16 mouse cellular contexts compared by ENCODE assay signal in genomic region chr3:109809065-109809464, GRCm38 (mm10).
"Had no signal": no experiment of that assay in that cellular context is flagged by ENCODE, and none has a peak within 500 bp of the region (broad histone marks: within the 10 kb centered on the region; RNA-seq: fewer than 3 reads in every experiment).

No protein-coding gene starts in this region.

- DNase-seq: retina, postnatal 1 day; right cerebral cortex, adult 18-20 months; right cerebral cortex, postnatal 14 days; right cerebral cortex, postnatal 25 days; right cerebral cortex, postnatal 4 days; spleen, adult 18-20 months; thymus, adult 18-20 months; thymus, adult 2 months; thymus, postnatal 14 days; thymus, postnatal 25 days; thymus, postnatal 36 days; thymus, postnatal 4 days had no signal

- H3K27ac ChIP-seq: neural tube, embryonic 13.5 days; neural tube, embryonic 15.5 days; stomach, embryonic 15.5 days; stomach, postnatal 0 days had no signal

- H3K9me3 ChIP-seq: neural tube, embryonic 13.5 days; neural tube, embryonic 15.5 days; stomach, embryonic 15.5 days had no signal

- H3K36me3 ChIP-seq: neural tube, embryonic 13.5 days; neural tube, embryonic 15.5 days; stomach, embryonic 15.5 days had no signal

- H3K4me2 ChIP-seq: neural tube, embryonic 13.5 days; neural tube, embryonic 15.5 days; stomach, embryonic 15.5 days had no signal

- H3K9ac ChIP-seq: neural tube, embryonic 13.5 days; neural tube, embryonic 15.5 days; stomach, embryonic 15.5 days had no signal

- H3K4me1 ChIP-seq: neural tube, embryonic 15.5 days; stomach, embryonic 15.5 days had no signal

- H3K4me3 ChIP-seq: neural tube, embryonic 13.5 days; neural tube, embryonic 15.5 days; stomach, embryonic 15.5 days had no signal

- H3K27me3 ChIP-seq: neural tube, embryonic 13.5 days; neural tube, embryonic 15.5 days; stomach, embryonic 15.5 days had no signal
